Mouse (Mus musculus) embryonic facial prominence, embryonic 11.5 days (tissue): Measurements from ENCODE around the gene Trim25. TPM values are rescaled to one million over a fixed set of nuclear protein-coding genes. Genes with fewer than 3 reads are reported as not detected.
"Not testable (repeated sequence)": the region's sequence is repeated elsewhere in the genome, so short reads cannot be mapped to it uniquely, and the experiment has no call there.

ENCODE experiments used
- ATAC-seq: fragments of 200-750 bp; cut with Nextera tagmentation; replicated peaks from 2 replicates; pipeline ENCODE4 v1.8.0; 2017; ENCODE audit warnings: low read depth; ENCODE audit not compliant: insufficient number of reproducible peaks, low FRiP score, low TSS enrichment
- DNase-seq: peaks from one replicate; pipeline ENCODE4 v3.0.0-alpha.2; 2015; ENCODE audit warnings: low spot score
- H3K27ac ChIP-seq: fragments of 300-500 bp; sonication (generic); replicated peaks from 2 replicates; pipeline ENCODE4 v1.5.1; 2014; ENCODE audit warnings: mild to moderate bottlenecking, low read depth, low read length, control low read depth
- H3K27me3 ChIP-seq: fragments of 300-500 bp; sonication (generic); 2 replicates; pipeline ENCODE4 v1.6.1; 2014; ENCODE audit warnings: mild to moderate bottlenecking, low read length, moderate library complexity, mixed read lengths; ENCODE audit not compliant: control insufficient read depth, insufficient read depth
- H3K36me3 ChIP-seq: fragments of 300-500 bp; sonication (generic); replicated peaks from 2 replicates; pipeline ENCODE4 v1.6.1; 2014; ENCODE audit warnings: low read depth, mild to moderate bottlenecking, low read length, moderate library complexity, mixed read lengths; ENCODE audit not compliant: control insufficient read depth, insufficient read depth
- H3K4me1 ChIP-seq: fragments of 300-500 bp; sonication (generic); 2 replicates; pipeline ENCODE4 v1.6.1; 2014; ENCODE audit warnings: low read length, mixed read lengths; ENCODE audit not compliant: control insufficient read depth, insufficient read depth
- H3K4me2 ChIP-seq: fragments of 300-500 bp; sonication (generic); 2 replicates; pipeline ENCODE4 v1.6.1; 2014; ENCODE audit warnings: low read depth, mild to moderate bottlenecking, control low read depth, low read length, moderate library complexity
- H3K4me3 ChIP-seq: fragments of 300-500 bp; sonication (generic); 2 replicates; pipeline ENCODE4 v1.5.1; 2014; ENCODE audit warnings: low read depth, low read length, control low read depth
- H3K9ac ChIP-seq: fragments of 300-500 bp; sonication (generic); replicated peaks from 2 replicates; pipeline ENCODE4 v1.6.1; 2014; ENCODE audit warnings: mild to moderate bottlenecking, control low read depth, low read length
- H3K9me3 ChIP-seq: fragments of 300-500 bp; sonication (generic); replicated peaks from 2 replicates; pipeline ENCODE4 v1.6.1; 2016; ENCODE audit warnings: mild to moderate bottlenecking, low read length, inconsistent platforms, mixed read lengths; ENCODE audit not compliant: control insufficient read depth
- WGBS: fragments of 180-500 bp; shearing (Covaris S2); extraction: QIAGEN DNeasy Blood & Tissue Kit; methylation state at CpG from one replicate; pipeline ENCODE4 v1.1.7; 2014; 5-methylcytosine and 5-hydroxymethylcytosine counted together
- polyA plus RNA-seq: library from polyadenylated mRNA; unstranded; fragments of >200 nt; fragmentation: Nextera tagmentation; extraction: Ambion mirVana; gene quantifications from 2 replicates; pipeline ENCODE4 v1.2.1, GENCODE M21; 2014

Trim25 gene
- polyA plus RNA-seq, 1 experiment from 2014 or later, result 2.9 TPM

DNA sequence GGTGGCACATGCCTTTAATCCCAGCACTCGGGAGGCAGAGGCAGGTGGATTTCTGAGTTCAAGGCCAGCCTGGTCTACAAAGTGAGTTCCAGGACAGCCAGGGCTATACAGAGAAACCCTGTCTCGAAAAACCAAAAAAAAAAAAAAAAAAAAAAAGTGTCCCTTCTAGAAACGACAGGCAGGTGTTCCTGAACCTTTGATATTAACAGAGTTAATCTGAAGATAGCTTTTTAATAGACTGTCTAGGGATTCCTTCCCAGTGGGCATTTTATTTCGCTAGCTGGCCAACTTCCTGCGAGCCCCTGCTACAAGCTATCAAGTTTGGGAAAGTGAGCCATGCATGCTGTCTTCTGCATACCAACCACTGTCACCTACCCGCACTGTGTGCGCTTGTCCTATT lies 41.9 kb downstream of the Trim25 start:
- ATAC-seq, H3K9me3 ChIP-seq, H3K9ac ChIP-seq, H3K27ac ChIP-seq, H3K27me3 ChIP-seq, H3K4me2 ChIP-seq, H3K4me1 ChIP-seq, H3K4me3 ChIP-seq, H3K36me3 ChIP-seq, DNase-seq: not testable (repeated sequence)
- 91% methylated on average over 6 of the region's 7 CpGs for WGBS

DNA sequence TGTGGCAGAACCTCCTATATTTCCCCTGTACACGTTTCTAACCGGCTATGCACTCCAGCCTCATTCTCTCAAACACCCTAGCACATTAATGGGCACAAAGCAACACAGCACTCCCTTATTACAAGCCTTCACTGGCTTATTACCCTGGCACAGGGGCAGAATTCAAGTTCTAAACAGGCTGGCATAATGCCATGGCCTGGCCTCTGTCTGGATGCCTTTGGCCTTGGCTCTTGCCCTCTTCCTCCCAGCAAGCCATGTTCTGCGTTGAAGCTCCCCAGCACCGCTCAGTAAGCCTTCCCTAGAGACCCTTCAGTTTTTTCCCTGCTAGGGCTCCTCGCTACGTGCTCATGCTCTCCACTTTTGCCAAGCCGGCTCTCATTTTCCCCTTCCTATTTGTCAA lies 43.9 kb downstream of the Trim25 start:
- H3K27me3 ChIP-seq, result no peaks in the 10 kb centered on the region
- H3K4me3 ChIP-seq, result no peak overlapping the region
- WGBS, result 93% methylated on average over 7 of the region's 7 CpGs
- H3K36me3 ChIP-seq, result 0 out of 2 replicates have a peak, but pooled peaks cover 5% of the 10 kb centered on the region
- H3K9ac ChIP-seq, result no peak overlapping the region
- ATAC-seq, result no peak
- no peak overlapping the region for H3K27ac ChIP-seq
- no peaks in the 10 kb centered on the region for H3K4me1 ChIP-seq
- H3K4me2 ChIP-seq, result no peak overlapping the region
- H3K9me3 ChIP-seq, result no peaks in the 10 kb centered on the region
- DNase-seq, result no peak

DNA sequence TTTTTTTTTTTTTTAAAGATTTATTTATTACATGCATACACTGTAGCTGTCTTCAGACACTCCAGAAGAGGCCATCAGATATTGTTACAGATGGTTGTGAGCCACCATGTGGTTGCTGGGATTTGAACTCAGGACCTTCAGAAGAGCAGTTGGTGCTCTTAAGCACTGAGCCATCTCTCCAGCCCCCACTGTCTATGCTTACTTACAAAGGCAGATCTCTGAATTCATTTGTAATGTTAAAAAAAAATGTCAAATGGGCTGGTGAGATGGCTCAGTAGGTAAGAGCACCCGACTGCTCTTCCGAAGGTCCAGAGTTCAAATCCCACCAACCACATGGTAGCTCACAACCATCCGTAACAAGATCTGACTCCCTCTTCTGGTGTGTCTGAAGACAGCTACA lies 46.3 kb downstream of the Trim25 start:
- not testable (repeated sequence) for H3K4me3 ChIP-seq, H3K27ac ChIP-seq, H3K4me1 ChIP-seq, H3K27me3 ChIP-seq, ATAC-seq, DNase-seq, H3K9ac ChIP-seq, H3K9me3 ChIP-seq, H3K4me2 ChIP-seq, H3K36me3 ChIP-seq
- WGBS, result 96% methylated on average over 3 of the region's 3 CpGs

DNA sequence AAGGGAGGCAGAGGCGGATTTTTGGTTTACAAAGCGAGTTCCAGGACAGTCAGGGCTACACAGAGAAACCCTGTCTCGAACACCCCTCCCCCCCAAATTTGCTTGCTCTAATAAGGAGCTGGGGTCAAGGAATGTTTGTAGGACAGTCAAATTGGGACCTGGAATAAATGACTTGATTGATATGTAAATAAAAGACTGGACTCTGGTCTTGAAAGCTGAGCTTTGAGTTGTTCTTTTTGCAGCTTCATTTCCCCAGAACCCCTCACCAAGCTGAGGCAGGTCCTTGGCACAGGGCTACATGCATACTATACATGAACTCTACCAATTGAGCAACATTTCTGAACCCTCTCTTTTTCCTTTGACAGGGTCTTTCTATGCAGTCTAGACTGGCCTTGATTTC lies 46.8 kb downstream of the Trim25 start:
- no peaks in the 10 kb centered on the region; the same call in 1 of the 2 replicates for H3K36me3 ChIP-seq
- 91% methylated on average over 3 of the region's 3 CpGs for WGBS

DNA sequence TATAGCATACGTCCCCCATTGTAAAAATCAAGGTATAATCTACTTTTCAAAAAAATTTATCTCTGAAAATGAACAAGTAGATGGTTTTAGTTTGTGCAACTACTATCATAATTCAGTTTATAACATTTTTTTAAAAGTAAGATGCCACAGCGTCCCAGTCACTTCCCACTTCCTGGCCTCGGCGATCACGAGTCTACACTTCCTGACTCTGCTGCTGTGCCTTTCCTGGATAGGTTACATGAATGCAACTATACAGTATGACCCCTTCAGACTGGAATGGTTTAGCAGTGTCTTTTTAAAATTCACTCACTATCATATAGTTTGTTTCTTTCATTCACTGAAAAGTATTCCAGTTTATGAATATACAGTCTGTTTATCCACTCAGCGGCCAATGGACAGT lies 52.6 kb downstream of the Trim25 start:
- no peak for DNase-seq
- Histone ChIP-seq H3K27ac (no peak overlapping the region), H3K36me3 (no peaks in the 10 kb centered on the region; the same call in 1 of the 2 replicates), H3K27me3 (no peaks in the 10 kb centered on the region), H3K9me3 (no peaks in the 10 kb centered on the region), H3K9ac (no peak overlapping the region), H3K4me1 (no peaks in the 10 kb centered on the region), H3K4me3 (no peak overlapping the region), H3K4me2 (no peak overlapping the region)
- ATAC-seq, result no peak
- WGBS, result 88% methylated on average over 6 of the region's 6 CpGs

More for the DNA sequence above, 46.8 kb downstream of the Trim25 start:
- no peak overlapping the region for H3K4me3 ChIP-seq
- H3K9ac ChIP-seq, result no peak overlapping the region
- H3K4me2 ChIP-seq, result no peak overlapping the region
- H3K9me3 ChIP-seq, result no peaks in the 10 kb centered on the region
- DNase-seq (no peak), ATAC-seq (no peak)
- H3K27ac ChIP-seq, result no peak overlapping the region
- H3K4me1 ChIP-seq, result no peaks in the 10 kb centered on the region
- H3K27me3 ChIP-seq, result no peaks in the 10 kb centered on the region

DNA sequence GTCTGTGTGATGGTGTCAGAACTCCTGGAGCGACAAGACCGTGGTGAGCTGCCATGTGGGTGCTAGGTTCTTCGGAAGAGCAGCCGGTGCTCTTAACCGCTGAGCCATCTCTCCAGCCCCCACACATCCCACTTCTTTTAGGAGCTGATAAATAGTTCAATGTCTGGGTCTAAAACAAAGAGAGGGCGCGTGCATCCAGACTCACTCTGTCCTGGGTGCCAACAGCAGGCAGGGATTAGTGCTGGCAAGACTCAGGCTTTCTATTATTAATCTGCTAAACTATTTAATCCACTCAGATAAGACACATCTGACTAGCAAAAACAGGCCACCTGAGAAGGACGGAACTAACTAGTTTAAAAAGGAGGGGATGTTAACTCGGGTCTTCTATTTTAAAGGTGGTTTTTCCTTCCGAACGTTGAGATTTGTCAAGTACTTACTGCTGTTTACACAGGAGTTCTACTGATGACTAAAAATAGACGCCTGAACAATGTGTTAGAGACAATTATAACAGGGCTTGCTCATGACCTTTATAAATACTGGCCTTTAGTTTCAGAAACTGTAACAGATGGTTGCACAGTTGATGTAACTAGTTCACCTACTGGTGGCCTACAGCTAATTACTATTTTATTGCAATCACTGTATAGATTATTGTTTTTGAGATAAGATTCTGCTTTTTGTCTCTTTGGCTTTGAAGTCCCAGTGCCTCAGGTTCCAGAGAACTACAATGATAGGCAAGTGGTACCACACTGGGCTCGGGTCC lies 56.9 kb downstream of the Trim25 start:
- Histone ChIP-seq H3K27ac (no peak overlapping the region), H3K4me2 (no peak overlapping the region), H3K4me3 (no peak overlapping the region), H3K4me1 (no peaks in the 10 kb centered on the region; the same call in none of the 2 replicates), H3K36me3 (no peaks in the 10 kb centered on the region), H3K9ac (no peak overlapping the region), H3K27me3 (no peaks in the 10 kb centered on the region; the same call in 1 of the 2 replicates), H3K9me3 (no peaks in the 10 kb centered on the region)
- ATAC-seq (no peak), DNase-seq (no peak)
- 85% methylated on average over 13 of the region's 13 CpGs for WGBS

DNA sequence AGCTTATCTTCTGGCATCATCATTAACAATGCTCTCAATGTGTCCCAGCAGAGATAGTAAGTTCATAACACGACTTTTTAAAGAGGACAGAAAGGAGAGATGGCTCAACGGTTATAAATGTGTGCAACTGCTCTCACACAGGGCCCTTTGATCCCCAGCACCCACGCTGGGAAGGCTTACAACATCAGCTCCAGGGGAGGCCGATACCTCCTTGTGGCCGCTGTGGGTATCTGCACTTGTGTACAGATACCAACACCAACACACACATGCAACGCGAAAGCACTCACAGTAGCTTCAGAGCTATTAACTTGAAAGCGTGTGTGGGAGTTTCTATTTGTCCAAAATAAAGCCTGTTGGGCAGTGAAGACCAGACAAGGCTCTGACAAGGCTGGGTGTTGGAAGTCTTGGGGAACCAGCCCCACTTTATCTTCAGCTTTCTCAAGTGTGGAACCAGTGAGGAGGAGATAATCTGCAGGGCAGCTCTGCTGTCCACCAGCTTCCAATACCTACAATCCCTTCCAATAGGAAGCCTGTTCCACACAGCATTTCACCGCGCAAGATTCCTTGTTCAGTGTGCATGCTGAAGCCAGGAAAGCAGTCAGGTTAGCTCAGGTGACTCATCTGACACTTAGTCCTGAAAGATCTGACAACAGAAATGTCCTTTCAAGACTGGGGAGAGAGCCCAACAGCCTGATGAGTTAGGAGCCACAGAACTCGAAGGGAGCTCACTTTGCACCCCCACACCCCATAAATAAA lies 59.5 kb downstream of the Trim25 start:
- no peak for DNase-seq
- no peak for ATAC-seq
- Histone ChIP-seq H3K4me2 (peak overlapping the region; percentile 90), H3K27ac (no peak overlapping the region), H3K4me3 (no peak overlapping the region), H3K9ac (no peak overlapping the region), H3K4me1 (no peaks in the 10 kb centered on the region; the same call in none of the 2 replicates), H3K36me3 (no peaks in the 10 kb centered on the region), H3K9me3 (no peaks in the 10 kb centered on the region), H3K27me3 (no peaks in the 10 kb centered on the region; the same call in 1 of the 2 replicates)
- 76% methylated on average over 11 of the region's 11 CpGs for WGBS

DNA sequence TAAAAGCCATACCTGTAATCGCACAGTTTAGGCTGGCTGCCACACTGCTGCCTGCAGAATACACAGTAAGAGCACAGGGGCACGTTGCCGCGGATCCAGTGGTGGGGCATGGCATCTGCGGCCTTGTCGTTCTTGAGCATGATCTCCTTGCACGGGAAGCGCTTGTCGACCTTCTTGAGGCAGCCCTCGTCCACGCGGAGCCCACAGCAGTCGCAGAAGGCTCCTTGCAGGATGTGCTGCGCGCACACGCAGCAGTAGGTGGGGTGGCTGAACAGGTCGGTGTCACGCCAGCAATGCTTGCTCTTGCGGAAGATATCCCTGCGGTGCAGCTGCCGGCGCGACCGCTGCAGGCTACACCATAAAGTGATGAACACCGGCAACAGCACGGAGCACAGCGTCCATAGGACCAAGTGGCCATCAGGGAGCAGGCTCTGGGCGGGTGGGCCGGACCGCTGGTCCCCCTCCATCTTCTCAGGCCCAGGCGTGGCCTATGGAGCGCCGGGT lies 60.8 kb downstream of the Trim25 start:
- no peaks in the 10 kb centered on the region; the same call in 1 of the 2 replicates for H3K27me3 ChIP-seq
- no peaks in the 10 kb centered on the region for H3K36me3 ChIP-seq
- peak overlapping the region; percentile 81 for H3K4me3 ChIP-seq
- WGBS, result under 1% methylated on average over 33 of the region's 33 CpGs
- no peaks in the 10 kb centered on the region for H3K9me3 ChIP-seq
- H3K4me1 ChIP-seq, result no peaks in the 10 kb centered on the region; the same call in none of the 2 replicates
- H3K9ac ChIP-seq, result peak overlapping the region; percentile 80
- DNase-seq (no peak), ATAC-seq (peak; percentile 81)
- H3K4me2 ChIP-seq, result peak overlapping the region; percentile 90
- no peak overlapping the region for H3K27ac ChIP-seq
